Mouse (Mus musculus) thymus, postnatal 14 days (tissue): Measurements from ENCODE around the gene Myzap.

Source experiments
- DNase-seq: peaks from one replicate; pipeline ENCODE4 v3.0.0; 2021

The Myzap gene

DNA sequence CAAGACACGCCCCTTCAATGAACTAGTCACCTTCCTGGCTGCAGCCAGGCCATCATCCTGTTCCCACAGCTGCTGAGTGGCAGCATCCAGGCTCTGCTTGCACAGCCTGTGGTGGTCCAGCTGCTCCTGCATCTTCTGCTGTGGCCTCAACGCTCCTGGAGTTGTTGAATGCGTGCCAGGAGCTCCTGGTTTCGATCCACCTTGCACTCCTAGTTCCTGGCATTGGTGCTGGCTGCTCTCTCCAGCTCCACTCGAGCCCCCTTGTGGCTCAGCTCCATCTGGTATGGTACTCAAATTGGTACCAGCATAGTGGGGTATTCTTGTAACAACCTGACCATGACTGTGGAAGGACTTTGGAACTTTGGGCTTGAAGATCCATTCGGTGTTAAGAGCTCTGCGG is 7.7 kb upstream of the Myzap start:
- DNase-seq: no peak

DNA sequence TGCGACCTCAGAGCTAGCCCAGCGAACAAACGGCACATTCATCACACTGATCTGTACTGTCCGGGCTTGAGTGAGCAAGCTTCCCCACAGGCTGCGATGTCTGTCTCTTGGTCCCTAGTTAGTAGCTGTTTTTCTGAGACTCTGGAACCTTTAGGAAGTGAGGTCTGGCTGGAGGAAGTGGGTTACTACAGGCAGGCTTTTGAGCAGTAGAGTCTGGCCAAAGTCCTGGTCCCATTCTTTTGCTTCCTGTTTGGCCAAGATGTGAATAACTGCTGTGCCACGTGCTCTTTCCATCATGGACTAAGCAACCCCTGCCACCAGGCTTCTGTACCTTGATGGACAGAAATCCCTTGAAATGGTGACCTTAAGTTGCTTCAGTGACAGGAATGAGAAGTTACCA is 4.7 kb upstream of the Myzap start:
- DNase-seq: no peak

DNA sequence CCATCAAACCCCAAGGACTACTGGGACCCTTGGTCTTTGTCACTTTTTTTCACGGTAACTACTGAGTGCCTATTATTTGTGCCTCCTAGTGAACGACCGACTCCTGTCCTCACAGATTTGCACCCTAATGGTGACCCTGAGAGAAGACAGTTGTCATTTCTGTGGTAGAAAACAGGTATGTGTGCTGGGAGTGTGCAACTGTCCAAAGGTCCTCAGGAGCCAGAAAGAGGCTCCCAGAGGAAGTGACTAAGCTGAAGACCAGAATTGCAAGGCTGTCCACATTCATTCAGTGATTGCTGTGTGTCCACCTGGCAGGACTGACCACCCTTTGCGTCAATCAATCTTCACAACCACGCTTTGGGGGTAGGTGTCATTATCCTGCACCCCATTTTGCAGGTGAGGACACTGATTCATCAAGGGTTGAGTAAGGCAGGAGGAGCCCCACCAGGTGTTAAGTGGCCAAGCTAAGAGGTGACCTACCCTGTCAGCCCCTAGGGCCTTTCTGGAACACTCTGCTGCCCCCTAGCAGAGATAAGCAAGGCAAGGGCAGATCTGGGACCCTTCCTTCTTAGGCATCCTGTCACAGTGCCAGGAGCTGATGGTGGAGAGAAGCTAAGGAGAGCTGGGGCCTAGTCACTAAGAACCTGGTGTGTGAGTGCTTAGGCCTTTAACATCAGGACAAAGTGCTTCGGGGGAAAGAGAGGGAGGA is 571 bp upstream of the Myzap start:
- DNase-seq: peak; percentile 54

DNA sequence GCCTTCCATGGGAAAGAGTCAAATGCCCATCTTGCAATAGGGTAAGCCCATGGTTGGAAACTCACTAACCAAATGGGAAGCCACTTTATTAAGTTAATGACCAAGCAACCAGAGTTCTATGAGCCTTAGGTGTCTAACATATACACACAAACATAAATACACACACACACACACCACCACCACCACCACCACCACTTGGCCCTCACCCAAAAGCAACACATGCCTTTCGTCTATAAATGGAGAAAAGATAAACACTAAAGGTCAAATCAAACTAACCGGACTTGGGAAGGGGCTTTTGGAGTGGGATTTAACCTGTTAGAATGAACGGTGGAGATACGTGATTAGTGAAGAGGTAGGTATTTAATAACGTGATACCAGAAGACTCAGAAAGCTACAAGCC is 1.1 kb downstream of the Myzap start:
- DNase-seq: no peak

DNA sequence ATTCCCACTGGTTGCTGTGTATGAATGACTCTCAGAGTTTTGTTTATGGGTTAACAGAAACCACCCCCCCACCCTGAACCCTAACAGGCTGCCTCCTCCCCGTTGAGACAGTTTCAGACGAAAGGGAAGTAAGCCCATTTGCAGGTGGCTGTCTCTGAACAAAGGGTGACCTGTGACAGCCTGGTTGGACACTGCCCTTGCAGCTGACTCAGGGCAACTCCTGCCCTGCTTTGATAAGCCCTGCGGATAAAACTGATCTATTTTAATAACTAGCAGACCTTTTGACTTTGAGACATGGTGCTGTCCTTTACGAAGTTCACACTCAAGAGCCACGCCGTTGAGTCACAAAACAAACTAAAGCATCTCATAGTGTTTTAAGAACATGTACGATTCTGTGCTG is 2.4 kb downstream of the Myzap start:
- no peak for DNase-seq

DNA sequence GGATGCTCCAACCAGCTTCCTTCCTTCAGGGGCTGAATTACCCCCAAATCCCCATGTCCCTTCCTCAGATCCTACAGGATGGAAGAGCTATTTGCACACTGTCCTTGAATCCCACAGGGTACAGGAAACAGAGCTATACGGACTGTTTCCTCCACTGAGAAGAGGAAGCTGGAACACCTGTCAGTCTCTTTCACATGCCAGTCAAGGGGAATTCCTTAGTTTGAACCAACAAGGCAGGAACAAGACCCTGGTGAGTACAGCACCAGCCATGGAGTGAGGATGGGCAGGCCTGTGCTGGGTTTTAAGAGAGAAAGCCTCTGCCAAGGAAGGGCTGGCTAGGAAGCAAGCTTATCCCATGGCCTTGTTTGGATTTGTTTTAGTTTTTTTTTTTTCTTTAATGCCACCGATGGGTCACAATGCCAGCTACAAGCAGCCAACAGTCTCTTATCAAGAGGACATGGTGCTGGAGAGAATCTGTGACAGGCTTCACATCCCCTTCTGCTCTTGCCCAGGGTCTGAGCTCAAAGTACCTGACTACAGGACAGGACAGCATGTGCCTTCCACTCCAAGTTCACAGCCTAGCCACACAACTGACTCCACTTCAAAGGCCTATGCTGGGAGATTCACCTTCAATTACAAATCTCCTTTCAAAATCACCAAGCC is 3.1 kb downstream of the Myzap start:
- no peak for DNase-seq

DNA sequence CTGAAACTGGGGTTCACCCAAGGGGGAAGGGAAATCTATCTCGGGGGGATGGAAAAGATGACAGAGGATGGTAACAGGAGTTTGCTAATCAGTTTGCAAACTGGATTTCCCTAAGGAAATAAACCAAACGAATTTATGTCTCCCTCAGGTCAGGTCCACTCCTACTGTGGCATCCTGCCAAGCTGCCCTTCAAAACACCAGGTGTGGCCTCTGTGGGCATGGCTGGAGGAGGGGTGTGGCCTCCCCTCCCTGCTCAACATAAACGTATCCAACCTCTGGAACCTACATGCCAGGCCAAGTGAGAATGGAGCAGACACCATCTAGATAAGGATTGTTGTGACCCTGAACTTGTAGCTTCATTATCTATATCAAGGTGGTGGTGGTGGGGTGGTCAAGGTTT is 5.8 kb downstream of the Myzap start:
- DNase-seq: no peak

DNA sequence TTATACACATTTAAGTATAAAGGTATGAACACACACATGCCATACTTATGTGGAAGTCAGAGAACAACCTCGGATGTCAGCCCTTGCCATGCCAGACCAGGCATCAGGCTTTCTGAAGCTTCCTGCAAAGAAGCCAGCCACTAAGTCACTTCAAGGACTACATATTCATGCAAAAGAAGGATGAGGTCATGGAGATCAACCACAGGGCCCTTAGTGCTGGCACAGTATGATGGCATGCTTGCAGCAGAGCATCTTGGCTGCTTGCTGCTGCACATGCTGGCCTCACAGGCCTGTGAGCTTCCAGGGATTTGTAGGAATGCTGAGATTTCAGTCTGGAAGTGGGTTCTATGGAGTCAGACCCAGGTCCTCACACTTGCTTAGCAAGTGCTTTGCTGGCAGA is 9.4 kb downstream of the Myzap start:
- no peak for DNase-seq

DNA sequence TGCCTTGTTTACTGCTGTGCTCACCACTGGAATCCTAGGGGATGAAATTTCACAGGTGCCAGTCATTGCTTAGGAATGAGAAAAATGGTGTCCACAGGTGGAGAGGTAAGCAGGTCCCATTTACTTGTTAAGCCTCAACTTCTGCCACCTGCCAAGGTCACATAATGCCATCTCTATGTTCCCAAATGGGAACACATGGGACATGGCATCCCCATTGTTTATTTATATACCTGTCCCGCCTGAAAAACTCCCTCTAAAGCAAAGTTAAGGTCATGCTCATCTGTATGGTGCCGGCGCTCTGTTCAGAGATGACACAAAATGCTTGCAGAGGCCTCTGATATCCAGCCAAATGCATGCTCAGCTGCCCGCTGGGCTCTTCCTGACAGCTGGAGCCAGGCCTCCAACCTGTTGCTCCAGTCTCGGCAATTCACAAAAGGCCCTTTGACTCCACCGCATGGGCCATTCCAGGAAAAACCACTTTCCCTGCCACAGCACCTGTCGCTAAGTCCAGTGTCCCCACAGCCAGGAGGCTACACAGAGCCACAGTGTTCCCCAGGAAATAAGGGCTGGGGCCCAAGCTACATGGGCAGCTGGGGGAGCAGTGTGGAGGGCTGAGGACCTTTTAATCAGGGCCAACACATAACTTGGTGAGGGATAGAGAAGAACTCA is 13.1 kb downstream of the Myzap start:
- DNase-seq: no peak

DNA sequence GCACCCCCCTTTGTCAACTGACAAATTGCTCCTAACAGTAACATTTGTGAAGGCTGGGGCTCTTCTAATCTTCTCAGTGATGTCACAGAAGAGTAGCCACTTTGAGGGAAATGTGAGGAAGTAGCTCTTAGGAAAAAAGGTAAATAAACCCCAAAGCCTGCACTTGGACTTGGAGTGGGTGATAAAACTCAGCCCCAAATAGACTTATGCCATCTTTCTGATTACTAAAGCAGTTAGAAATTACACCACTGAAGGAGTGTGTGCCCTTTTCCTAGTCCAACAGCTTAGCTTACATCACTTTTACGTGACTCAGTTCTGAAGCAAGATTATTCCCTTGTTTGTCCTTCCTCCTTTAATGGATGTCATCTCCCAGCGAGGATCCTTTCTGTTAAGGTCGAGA is 17.7 kb downstream of the Myzap start:
- no peak for DNase-seq

DNA sequence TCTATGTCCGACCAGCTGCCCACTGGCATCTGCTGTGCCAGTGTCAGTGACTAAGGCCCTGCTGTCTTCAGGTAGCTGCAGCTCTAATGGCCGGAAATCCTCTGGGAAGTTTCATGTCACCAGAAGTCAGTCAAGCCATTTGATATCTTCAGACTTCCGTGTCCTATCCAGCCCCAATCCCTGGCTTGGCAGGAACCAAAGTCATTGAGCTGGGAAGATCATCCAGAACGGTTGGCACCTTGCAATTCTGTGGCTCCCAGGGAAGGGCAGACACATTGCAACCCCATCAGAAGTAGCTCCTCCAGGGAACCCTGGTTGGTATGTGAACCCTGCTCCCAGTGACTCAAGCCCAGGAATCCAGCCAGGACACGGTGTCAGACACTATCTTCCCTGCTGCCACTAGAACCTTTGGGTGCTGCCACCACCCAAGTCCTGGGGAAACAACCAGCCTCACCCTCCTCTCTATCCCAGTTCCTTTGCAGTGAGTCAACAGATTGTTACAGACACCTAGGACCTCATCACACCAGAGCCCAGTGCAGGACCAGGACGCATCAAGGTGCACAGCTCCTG is 18.3 kb downstream of the Myzap start:
- DNase-seq: no peak

DNA sequence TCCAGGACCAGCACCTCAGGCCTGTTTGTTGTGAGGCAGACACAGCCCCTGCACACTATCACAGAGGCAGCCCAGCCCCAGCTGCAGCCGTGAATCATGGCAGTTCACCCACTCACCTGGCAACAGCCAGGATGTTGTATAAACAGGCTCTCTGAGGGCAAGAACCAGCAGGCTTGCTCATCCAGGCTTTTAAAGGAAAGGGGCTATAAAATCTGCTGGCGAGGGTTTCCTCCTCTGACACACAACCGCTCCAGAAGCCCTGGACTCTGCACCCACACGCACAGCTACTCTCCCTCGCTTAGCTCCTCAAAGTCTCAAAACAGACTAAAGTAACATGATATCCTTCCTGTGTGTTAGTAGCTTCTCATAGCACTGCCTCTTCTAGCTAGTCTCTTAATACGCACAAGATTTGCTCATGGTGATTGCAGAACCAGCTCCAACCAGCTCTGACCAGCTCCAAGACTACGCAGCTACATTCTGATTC is 21.0 kb downstream of the Myzap start:
- peak; percentile 70 for DNase-seq

DNA sequence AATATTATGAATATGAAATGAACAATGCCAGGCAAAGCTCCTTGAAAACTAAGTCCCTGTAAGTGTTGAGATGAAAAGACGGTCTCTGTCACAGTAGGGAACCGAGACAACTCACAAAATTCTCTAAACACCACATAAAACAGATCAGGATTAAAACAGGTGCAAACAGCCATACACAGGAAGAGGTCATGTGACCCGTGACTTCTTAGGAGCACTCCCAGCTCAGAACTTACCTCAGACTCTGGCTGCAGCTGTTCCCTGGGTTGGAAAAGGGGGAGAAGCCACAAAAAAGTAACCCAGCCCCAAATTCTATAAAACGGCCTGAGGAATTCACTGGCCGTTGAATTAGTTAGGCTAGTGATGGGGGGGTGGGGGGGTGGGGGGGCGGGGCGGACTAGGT is 22.0 kb downstream of the Myzap start:
- DNase-seq: peak; percentile 55

DNA sequence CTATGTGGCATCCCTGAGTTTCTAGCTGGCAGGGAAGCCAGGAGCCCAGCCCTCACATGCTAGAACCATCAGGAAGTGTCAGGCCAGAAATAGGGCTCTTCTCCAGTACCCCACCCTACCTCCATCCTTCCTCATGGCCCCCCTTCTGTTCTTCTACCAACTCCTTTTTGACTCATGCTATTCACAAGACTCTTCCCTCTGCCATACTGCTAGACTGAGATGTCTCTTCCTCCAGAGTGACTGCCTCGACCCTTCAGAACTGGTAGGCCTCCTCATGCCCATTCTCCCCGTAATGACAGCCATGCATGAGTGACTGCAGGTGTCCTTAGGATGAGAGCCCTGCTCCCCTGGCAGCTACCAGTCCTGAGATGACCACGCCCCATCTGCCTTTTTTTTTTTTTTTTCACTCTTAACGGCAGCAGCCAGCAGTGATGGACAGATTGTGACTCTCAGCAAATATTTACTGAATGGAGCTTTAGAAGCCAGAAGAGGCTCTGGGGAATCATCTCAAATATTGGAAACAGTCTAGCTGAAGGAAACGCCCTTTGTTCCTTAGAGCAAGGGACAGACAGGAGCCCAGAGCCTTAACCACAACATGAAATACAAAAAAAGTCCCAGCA is 23.7 kb downstream of the Myzap start:
- peak; percentile 14 for DNase-seq

DNA sequence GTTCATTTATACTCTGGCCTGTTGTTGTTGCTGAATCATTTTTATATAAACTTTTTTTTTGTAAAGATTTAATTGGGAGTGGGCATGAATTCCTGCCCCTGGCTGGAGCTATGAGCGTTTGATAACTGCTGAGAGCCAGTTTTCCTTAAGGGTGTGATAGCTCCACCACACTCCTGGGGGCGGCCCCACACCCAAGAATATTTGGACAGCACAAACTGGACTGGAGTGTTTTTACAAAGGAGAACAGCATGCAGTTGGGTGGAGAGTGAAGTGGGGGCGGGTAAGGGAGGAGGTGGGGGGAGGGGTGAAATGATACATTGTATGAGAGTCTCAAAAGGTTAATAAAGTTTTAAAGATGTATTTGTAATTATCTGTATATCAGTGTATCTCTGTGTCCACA is 24.8 kb downstream of the Myzap start:
- no peak for DNase-seq

DNA sequence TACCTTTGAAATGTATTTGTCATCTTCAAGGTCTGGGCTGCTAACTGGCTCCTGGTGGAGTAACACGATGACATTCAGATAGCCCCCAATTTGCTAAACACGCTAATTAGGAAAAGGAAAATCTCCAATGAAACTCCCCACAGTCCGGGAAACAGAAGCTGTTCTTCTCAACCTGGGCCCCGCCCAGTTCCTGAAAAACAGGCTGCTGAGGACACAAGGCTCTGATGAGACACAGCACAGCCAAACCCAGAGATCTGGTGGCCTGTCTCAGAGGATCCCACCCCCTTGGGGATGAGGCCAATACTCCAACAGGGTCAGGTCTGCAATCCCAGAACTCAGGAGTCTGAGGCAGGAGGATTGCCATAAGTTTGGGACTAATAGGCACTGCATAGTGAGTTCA is 25.4 kb downstream of the Myzap start:
- no peak for DNase-seq

DNA sequence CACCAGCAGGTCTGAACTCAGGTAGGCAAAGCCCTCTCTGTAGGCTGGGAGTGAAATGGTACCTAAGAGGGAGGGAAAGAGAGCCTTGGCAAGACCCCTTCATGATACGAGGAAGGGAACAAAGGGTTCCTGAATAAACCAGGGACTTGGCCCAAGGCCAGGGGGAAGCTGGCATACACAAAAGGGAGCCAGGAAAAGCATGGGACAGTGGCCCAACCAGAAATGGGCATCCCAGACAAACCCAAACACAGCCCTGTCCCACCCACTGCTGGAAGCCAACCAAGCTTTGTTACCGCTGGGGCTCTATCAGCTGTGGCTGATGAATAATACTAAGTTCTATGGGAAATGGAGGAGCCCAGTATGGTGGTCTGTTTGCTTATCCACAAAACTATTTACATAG is 34.4 kb downstream of the Myzap start:
- DNase-seq: no peak

DNA sequence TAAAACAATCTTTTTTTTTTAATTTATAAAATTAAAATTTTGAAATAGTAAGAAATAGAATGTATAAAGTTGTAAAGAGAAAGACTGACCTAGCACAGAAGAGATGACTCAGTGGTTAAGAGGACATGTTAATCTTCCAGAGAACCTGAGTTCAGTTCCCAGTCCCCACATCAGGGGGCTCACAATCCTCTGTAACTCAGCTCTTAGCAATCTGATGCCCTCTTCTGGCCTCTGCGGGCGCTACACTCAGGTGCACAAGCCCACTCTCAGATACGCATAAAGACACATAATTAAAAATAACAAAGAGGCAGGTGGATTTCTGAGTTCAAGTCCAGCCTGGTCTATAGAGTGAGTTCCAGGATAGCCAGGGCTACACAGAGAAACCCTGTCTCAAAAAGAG is 38.2 kb downstream of the Myzap start:
- DNase-seq: no peak

DNA sequence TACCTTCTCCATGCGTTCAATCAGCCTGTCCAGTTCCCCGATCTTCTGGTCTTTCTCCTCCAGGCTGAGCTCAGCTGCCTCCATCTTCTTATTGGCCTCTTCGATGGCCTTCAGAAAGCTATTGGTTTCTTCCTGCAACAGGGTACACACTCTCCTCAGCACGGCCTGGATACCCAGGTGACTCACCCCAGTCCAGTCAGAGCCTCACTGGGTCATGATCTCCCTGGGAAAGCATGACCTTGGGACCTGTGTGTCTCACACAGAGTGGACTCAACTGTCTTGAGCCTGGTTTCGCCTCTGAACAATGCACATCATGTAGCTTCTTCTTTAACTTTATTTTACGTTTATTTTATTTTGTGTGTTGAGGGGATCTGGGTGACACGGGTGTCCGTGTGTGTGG is 42.0 kb downstream of the Myzap start:
- DNase-seq: no peak

DNA sequence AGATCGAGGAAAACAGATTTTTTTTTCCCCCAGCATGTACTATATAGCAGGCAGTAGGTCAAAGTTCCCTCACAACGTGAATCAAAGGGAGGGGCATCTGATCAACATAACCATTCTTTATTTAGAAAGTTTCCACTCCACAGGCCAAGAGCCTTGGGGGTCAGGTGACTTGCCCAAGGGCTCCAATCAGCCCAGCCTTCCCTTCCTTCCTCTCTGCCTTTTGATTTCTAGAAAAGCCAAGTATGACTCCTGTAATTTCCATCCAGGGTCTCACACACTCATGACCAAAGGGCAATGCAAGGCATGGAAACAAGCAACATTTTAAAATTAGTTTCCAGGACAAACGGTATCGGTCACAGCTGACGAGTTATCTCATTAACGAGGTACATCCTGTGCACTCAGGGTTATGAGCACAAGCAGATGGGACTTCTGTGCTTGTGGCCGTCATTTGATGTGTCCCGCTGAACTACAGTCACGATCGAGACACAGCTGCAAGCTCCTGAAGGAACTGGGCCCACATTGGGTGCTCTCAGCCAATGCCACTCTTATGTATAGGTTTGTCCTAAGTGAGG is 44.4 kb downstream of the Myzap start:
- DNase-seq: no peak

DNA sequence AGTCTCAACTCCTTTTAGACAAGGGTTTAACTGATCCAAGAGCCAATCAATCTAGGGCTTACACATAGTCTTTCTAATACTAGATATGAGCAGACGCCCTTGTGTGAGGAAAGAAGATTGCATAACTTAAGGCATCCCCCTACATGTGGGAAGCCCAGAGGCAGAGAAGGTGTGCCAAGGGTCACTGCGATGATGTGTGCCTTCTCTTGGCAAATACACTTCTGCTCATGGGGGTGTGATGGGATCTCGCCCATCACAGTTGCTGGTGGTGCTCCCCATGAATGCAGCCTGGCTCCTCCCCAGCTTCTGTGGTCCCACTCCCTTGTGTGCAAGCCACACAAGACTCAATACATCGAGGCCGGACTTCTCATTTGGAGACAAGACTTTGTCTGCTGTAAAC is 47.3 kb downstream of the Myzap start:
- DNase-seq: no peak

DNA sequence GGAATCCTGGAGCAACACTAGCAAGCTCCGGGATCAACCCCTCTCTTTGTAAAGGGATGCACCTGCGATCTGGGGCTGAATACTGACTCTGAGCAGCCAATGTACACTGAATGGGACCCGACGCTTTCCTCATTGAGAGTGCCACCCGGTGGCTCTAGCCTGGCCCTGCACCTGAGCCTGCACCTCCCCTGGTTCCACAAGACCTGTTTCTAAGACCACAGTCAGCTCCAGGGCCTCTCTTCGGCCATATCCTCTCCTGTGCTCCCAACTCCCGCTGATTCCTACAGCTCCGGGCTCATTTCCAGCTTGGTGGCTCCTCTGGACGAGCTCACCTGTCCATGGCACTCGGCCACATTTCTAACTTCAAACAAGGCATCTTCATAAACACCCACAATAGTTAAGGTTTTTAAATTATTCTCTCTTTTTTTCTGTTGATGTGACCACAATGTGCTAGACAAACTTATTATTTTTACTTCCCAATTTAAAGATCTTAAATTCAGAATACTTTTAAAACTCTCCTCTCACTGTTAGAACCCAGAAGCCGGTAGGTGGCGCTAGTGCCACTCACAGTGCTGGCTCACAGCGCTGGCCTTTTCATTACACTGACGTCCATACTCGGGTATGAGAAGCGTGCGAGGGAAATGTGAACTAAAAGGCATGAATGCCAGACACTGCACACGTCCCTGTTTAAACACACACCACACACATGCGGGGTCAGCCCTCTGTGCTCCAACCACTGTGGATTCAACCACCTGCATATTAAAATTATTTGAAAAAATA is 48.5 kb downstream of the Myzap start:
- peak; percentile 85 for DNase-seq
